Mouse (Mus musculus): ENCODE results near the gene Zfp57.
"Not testable (repeated sequence)": the region's sequence is repeated elsewhere in the genome, so short reads cannot be mapped to it uniquely, and the experiment has no call there.

Zfp57 gene

DNA sequence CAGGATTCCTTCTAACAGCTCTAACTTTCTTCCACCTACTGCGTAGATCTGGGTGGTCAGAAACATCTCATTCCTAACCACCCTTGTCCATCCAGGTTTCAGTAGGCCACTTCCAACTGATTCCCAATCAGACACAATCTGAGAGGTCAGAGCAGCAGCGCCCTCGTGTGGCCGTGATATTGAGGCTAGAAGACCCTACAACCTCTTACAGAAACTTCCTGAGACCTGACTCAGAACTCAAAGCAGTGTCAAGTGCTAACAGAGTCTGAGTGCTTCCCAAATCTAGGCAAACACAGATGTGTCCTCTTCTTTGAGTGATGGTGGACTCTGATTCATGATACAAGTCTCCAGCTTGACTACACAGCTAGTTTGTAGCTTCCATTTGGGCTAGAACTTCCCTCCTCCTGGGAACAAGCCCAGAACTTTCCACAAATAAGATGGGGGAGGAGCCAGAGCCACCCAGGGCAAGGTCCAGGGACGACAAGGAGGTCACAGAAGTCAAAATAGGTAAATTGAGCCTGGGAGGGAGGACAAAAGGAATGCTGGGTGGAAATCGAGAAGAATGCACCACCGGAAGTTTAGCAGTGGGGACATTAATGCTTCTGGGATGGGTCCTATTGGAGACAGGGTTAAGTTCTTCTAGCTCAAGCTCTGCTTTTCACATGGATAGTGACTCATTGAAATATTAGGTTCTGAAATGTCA lies 3.8 kb upstream of the Zfp57 start:
- peak; percentile 55 for DNase-seq

- DNase-seq = no peak
Measured at GRCm38 (mm10) chr17:36998477-36998876, 2.5 kb upstream of the Zfp57 start.

DNA sequence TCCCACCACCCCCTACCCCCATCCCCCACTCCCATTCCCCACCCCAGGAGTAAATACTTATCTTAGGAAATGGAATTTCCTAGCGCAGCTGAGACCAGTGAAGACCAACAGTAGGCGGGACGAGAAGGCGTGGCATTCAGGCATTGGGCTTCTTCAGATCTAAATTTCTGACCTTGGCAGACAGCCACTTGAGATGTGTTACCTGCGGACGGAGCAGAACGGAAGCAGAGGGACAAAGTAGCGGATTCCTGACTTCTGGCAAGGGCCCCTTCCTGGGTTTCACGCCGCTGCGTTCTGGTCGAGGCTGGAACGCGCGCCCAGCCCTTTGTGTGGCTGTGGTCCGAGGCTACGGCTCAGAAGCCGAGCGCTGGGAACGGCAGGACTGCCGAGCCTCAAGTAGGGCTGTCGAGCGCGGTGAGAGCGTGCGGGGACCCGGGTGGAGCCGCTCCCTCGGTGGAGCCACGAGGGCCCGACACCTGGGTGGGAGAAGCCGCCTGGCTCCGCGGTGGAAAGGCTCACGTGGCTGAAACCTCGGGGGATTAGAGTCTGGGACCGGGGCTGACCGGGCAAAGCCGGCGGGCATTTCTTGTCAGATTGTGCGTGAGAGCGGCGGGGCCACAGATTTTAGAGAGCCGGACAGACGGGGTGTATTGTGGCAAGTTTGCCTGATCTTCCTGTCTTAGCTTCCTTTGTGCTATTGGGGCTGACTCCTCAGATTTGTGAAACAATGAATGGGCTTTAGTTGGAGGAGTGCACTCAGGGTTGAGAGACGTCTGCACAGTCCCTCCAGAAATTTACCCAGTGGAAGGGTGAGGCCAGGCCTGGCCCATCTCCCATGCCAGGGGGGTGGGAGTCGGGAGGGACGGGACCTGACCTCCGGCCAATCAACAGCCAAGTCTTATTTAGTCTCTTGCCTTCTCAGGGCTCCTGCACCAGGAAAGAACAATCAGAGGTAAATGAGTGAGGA lies 1.7 kb downstream of the Zfp57 start:
- peak; percentile 46 for DNase-seq

DNA sequence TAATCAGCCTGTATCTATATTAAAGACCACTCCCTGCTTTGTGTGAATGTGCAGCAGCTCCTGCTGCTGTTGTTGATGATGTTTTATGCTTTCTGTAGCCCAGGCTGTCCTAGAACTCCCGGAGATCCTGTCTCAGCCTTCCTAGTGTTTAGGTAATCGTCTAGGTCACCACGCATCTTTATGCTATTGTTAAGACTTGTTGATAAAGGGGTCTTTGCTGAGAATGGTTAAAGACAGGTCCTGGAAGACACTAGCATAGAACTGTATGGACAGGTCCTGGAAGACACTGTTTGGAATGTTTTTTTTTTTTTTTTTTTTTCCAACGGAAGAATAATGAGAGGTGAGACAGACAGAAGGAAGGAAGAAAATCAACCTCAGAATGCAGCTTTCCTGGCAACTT lies 2.4 kb downstream of the Zfp57 start:
- no peak for DNase-seq

DNA sequence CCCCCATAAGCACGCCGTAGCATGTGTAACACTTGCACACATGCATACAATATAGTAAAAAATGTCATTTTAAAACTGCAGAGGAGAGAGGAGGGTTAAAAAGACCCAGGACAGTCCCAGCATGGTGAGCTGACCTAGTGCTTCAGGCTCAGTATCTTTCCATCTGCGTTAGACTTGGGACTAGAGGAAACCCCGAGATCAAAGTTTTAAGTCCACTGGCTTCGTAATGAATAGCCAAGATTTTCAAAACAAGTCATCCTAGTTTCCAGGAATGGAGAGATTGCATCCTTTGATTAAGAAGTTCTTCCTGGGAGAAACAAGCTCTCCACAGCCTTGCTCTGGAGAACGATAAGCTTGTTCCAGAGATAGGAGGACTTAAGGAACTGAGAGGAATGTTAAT lies 7.2 kb downstream of the Zfp57 start:
- DNase-seq = no peak

- no peak for DNase-seq
Measured at GRCm38 (mm10) chr17:37009460-37010042, 8.6 kb downstream of the Zfp57 start.

GRCm38 (mm10) chr17:37011719-37012118 lies 10.8 kb downstream of the Zfp57 start:
- no peak for DNase-seq

DNA sequence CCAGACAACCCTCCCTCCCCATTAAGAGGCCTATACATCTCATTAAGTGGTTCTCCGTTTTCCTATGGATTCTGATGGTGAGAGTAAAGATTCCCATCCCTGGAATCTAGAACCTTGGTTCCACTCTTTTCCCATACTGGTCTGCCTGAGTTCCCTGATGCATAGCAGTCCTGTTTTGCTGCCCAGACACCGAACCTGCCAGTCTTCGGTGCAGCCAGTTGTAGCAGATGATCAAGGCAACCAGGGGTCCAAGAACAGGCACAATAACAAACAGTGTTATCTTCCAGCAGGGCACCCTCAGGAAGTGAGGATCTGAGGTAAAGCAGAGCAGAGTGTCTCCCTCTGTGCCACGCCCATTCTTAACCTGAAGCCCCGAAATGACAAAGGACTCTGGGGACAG lies 11.2 kb downstream of the Zfp57 start:
- DNase-seq = no peak

DNA sequence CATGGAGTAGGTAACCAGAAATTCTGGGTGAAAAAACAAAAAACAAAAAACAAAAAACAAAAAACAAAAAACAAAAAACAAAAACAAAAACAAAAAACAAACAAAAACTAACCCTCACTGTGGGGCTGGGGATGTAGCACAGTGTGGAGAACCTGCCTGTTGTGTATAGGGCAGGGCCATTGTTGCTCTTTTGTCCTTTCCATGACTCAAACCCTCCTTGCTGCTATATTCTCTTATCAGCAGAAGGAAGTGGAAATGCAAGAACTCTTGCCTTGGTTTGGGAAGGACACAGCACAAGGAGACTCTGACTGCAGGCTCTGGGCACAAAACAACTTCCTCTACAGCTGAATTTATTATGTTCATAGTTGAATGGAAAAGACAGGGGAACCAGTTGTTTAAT lies 15.4 kb downstream of the Zfp57 start:
- no peak for DNase-seq

DNA sequence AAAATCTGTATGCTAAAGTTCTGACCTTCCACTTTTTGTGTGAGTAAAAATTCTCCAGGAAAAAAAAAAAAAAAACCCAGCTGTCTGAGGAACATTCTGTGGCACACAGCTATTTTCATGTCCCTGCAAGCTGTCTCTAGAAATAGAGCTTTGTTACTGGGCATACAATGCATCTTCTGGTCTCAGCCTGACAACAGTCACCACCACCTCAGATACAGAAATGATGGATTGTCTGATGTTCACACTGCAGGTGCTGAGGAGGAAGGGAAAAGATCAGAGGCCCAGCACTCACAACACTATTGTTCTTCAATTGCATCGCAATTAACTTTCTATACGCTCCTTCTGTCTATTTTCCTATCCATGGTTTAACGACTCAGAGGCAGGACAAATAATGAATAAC lies 17.4 kb downstream of the Zfp57 start:
- peak; percentile 12 for DNase-seq

DNA sequence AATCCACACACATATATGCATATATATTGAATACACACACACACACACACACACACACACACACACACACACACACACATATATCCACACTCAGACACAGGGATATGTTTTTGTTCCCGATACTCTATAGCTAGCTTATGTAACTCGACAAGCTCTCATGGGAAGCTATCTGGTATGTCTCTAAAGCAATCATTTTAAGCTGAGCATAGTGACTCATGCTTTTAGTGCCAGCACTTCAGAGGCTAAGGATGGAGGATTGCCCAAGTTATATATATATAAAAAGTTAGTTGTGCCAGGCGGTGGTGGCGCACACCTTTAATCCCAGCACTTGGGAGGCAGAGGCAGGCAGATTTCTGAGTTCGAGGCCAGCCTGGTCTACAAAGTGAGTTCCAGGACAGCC lies 18.3 kb downstream of the Zfp57 start:
- DNase-seq = not testable (repeated sequence)

GRCm38 (mm10) chr17:37022628-37023576 lies 21.9 kb downstream of the Zfp57 start, which contains the start of gene Mog:
Gene Mog, minus strand, starts transcription at chr17:37023398.
- no peak for DNase-seq

DNA sequence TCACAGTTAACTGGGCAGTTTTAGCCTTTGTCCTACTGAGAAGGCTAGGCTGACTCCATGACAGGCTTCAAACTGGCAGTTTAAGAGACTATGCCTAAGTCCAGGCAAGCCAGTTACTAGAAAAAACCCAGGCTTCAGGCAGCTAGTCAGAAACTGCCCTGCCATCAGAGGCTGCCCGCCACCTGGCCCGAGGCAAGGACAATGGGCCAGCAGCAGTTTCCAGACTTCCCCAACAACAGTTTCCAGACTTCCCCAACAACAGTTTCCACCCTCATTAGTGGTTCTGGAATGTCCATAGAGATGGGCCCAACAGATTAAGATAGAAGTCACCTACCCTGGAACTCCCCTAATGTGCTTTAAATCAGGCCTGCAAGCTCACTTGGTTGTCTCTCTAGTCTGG lies 25.5 kb downstream of the Zfp57 start:
- no peak for DNase-seq

GRCm38 (mm10) chr17:37027486-37027885 lies 26.5 kb downstream of the Zfp57 start:
- DNase-seq = no peak

GRCm38 (mm10) chr17:37028212-37028611 lies 27.2 kb downstream of the Zfp57 start:
- no peak for DNase-seq

GRCm38 (mm10) chr17:37028683-37029120 lies 27.7 kb downstream of the Zfp57 start:
- DNase-seq = peak; percentile 95

DNA sequence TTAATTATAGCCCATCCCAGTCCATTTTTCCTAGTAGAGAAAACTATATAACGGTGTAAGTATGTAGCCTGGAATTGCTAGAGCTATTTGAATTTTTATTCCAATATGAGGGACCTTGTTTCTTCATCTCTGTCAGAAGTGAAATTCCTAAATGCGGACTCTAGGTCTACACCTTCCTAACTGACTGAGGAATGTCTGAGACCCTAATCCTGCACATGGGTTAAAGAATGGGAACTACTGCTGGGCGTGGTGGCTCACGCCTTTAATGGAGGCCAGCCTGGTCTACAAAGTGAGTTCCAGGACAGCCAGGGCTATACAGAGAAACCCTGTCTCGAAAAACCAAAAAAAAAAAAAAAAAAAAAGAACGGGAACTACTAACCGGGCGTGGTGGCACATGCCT lies 28.2 kb downstream of the Zfp57 start:
- DNase-seq = no peak

DNA sequence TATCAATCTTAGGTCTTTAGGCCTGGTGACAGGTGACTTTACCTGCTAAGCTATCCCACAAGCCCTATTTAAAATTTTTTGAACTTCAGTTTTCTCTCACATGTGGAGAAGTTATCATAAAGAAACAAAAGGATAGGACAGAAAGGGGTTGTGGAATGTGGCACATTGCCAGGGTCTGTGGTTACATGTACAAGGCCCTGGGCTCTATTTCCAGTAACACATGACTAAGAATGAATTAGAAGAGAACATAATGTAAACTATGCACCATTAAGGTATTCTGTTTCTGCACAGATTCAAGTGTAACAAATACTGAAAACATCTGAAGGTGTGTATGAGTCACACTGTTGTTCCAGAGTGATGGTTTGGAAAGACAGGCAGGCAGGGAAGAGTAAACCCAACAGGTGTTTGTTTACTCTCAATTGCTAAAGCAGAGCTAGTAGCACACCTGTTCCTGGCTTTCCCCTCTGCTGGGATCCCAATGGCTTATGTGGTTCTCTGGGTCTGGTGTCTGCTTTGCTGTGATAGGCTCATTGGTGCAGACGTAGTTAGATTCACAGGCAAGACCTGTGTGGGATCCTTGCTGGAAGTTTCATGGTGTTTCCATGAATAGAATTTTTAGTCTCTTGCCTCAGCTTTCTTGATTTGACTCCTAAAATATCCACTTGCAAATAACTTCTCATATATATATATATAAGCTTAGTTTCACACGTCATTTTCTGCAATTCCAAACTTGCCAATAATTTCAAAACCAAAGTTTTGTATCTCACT lies 38.3 kb downstream of the Zfp57 start:
- no peak for DNase-seq

DNA sequence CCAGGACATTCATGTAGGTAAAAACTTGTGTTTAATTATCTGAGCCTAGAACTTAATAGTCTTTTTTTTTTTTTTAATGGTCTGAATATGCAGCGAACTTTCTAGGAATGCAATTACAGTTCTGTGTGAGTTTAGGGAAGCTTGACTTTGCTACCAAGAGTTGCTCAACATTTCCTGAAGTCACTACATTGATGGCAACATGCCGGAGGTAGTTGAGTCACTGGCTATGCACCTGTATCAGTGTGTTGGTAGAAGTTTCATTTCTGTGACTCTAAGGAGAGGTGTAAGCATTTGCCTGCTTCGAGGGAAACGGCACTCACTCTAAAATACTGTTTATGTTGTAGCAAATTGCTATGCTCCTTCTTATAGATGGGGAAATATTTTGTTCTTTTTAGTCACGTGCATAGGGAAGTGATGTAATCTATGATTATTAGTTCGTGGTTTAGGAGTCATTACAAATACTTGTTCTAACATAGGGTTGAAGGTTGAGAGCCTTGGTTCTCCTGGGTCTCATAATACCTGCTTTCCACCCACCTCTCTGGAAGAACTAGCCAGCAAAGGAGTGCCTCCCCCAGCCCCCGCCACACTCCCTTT lies 43.8 kb downstream of the Zfp57 start:
- DNase-seq = no peak

GRCm38 (mm10) chr17:37045611-37046311 lies 44.8 kb downstream of the Zfp57 start, which contains the start of gene Gabbr1:
Gene Gabbr1, plus strand, starts transcription at chr17:37045966.
- peak; percentile 86 for DNase-seq

Measured in right cerebral cortex, postnatal 25 days (tissue).